Mouse (Mus musculus) midbrain, embryonic 10.5 days (tissue): ENCODE data around the gene Gm9857. TPM values are rescaled to one million over a fixed set of nuclear protein-coding genes. Genes with fewer than 3 reads are reported as not detected.

Source experiments
- polyA plus RNA-seq: library from polyadenylated mRNA; unstranded; fragments of >200 nt; fragmentation: Nextera tagmentation; extraction: Ambion mirVana; gene quantifications from 2 replicates; pipeline ENCODE4 v1.2.1, GENCODE M21; 2016

Gm9857 gene
- polyA plus RNA-seq, 1 experiment from 2014 or later, result not detected

Other genes with a start within 250 kb of the Gm9857 start
- gene Gpsm2, start 218.1 kb downstream of the Gm9857 start, polyA plus RNA-seq, result 90.8 and 100 TPM in 2 replicates
- not detected in 2 replicates for gene Aknad1, start 200.8 kb downstream of the Gm9857 start, polyA plus RNA-seq
- gene Stxbp3, start 99.9 kb downstream of the Gm9857 start, polyA plus RNA-seq, result 24.1 and 26.7 TPM in 2 replicates
- gene Fndc7, start 50.4 kb downstream of the Gm9857 start, polyA plus RNA-seq, result 0.06 TPM in 1 of 2 replicates, not detected in the other
- 67.2 and 68.3 TPM in 2 replicates for gene Prpf38b, start 28.7 kb downstream of the Gm9857 start, polyA plus RNA-seq
- 0.62 and 0.67 TPM in 2 replicates for gene Henmt1, start 572 bp downstream of the Gm9857 start, polyA plus RNA-seq
- gene Fam102b, start 87.2 kb upstream of the Gm9857 start, polyA plus RNA-seq, result 4.2 and 5.3 TPM in 2 replicates
- gene Slc25a54, start 140.0 kb upstream of the Gm9857 start, polyA plus RNA-seq, result not detected in 2 replicates
- 30.0 and 32.3 TPM in 2 replicates for gene Slc25a24, start 182.7 kb upstream of the Gm9857 start, polyA plus RNA-seq